Mouse (Mus musculus) neural tube, embryonic 10.5 days (tissue): ENCODE results near the gene Cyp2w1.

Experiments used
- DNase-seq: peaks from one replicate; pipeline ENCODE4 v3.0.0-alpha.2; 2017; ENCODE audit warnings: low spot score; ENCODE audit errors: extremely low spot score

Cyp2w1 gene

GRCm38 (mm10) chr5:139364911-139365571 is 12.6 kb downstream of the Cyp2w1 start:
- DNase-seq: no peak

- DNase-seq: no peak
Observed at GRCm38 (mm10) chr5:139365827-139366226, 13.4 kb downstream of the Cyp2w1 start.

DNA sequence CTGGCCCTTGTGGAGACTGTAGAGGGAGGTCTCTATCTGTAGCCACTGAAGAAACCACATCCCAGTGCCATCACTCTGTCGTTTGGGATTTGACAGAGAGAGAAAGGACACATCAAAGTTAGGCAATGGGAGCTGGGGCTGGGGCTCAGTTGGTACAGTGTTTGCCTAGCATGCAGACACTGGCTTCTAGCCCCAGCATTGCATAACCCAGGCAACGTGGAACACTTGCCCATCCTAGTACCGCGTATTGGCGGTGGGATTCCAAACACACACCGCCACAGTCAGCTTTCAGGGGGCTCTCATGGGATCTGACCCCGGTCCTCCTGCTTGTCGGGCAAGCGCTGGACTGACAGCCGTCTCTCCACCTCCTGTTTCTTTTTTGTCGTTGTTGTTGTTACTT is 14.1 kb downstream of the Cyp2w1 start:
- no peak for DNase-seq

DNA sequence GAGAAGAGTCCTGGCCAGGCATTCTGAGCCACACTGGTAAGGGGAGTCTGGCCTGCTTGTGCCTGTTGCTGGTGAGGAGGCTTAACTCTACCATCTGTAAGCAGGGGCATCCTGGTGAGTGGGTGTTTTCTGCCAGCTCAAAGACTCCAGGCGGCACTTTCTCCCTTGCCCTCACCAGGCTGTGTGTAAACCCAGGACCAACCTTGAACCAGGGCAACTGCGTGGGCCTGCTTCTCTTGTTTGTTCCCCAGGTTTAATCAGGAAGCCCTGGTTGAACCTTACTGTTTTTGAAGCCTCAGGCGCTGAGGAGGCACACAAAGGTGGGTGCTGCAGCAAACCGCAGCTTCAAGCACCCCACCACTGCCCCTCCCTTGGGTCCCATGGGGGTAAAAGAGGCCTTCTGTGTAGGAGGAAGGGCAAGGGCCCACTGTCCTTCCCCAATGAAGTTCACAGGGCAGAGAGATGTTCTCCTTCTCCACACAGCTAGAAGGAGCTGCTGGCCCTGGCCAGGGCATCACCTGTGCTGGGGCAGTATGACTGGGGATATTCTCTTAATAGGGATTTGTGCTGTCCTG is 15.6 kb downstream of the Cyp2w1 start:
- DNase-seq: no peak

DNA sequence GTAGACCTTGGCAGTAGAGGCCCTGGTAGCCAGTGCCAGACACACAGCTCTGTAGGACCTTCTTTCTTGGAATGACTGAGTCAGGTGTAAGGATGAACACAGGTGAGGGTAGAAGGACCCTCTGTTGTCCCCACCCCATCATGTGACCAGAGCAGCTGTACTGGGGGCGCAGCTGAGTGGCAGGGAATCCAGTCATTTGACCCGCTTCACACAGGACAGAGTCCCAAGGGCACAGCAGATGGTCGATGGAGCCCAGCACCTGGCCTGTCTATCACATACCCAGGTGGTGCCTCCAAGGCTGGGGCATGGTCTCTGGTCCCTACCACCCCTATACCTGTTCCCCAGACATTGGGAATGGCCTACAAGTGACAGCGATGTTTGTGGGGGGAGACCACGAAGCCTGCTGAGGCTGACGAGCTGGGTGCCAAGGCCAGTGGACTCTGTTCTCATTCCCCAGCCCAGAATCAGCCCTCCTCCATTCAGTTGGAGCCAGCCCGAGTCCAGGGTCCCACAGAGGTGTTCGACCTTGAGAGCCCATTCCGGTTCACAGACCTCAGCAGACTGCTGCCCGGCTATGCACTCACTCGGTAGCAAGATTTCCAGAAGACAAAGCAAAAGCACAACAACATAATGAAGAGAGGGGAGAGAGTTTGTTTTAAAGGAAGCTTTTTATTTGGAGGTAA is 16.4 kb downstream of the Cyp2w1 start:
- no peak for DNase-seq

- DNase-seq: no peak
Observed at GRCm38 (mm10) chr5:139370336-139370735, 17.9 kb downstream of the Cyp2w1 start.

DNA sequence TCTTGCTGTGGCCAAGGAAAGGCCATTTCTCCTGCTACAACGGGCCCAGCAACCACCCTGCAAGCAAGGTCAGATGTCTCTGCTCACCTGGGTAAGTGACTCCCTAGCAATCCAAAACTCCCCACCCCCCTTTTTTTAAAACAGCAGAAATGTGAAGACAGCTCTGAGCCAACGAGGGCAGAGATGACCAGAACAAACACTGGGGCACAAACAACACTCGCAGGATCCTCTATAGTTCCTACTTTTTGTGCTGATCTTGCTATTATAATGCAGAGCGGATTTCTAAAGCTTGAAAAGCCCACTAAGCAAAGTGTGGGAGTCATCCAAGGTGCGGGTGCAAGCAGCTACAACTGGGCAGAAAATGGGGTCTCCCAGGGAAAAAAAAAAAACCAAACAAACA is 18.7 kb downstream of the Cyp2w1 start:
- DNase-seq: no peak

DNA sequence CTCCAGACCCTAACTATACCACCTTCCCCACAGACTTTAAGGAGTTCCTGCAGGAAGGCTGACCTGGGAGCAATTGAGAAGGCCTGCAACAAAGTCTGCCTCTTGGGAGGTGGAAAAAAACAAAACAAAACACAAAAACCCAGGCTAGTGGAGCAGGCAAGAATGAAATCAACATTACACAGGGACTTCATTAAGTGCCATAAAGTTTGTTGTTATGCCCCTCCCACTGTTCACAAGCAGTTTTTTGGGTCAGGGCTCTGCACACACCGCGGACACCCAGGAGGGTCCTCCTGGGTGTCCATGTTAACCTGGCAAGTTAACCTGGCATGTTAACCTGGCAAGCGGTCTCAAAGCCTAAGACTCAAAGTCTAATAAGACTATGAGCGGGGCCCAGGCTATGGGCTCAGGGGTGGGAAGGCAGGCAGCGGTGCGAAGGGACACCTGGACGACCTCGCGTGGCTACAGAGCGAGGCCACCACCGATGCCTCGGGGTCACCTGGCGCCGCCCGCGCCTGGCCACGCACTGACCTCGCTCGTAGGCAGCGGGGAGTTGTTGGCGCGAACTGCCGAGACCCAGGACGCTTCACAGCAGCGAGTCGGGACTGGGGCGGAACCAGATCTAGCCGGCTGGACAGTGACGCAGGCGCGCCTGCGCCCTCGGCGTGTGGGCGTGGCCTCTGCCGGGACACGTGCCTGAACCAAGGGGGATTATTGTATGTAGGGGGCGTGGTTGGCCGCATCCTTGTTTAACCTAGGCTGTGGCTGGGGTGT is 19.4 kb downstream of the Cyp2w1 start:
- peak; percentile 93 for DNase-seq

GRCm38 (mm10) chr5:139373126-139373525 is 20.7 kb downstream of the Cyp2w1 start:
- DNase-seq: no peak

- DNase-seq: no peak
Observed at GRCm38 (mm10) chr5:139373889-139374444, 21.6 kb downstream of the Cyp2w1 start.

DNA sequence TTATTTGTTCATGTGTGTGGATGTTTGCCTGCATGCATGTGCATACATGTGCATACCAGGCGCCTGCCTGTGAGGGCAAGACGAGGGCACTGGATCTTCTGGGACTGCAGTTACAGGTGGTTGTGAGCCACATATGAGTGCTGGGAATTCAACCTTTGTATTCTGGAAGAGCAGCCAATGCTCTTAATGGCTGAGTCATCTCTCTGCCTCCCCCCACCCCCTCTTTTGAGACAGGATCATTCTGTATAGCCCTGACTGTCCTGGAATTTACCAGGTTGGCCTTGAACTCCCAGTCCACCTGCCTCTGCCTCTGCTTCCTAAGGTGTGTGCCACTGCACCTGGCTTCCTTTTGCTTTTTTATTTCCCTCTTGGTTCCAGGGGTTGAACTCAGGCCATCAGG is 22.4 kb downstream of the Cyp2w1 start:
- no peak for DNase-seq

DNA sequence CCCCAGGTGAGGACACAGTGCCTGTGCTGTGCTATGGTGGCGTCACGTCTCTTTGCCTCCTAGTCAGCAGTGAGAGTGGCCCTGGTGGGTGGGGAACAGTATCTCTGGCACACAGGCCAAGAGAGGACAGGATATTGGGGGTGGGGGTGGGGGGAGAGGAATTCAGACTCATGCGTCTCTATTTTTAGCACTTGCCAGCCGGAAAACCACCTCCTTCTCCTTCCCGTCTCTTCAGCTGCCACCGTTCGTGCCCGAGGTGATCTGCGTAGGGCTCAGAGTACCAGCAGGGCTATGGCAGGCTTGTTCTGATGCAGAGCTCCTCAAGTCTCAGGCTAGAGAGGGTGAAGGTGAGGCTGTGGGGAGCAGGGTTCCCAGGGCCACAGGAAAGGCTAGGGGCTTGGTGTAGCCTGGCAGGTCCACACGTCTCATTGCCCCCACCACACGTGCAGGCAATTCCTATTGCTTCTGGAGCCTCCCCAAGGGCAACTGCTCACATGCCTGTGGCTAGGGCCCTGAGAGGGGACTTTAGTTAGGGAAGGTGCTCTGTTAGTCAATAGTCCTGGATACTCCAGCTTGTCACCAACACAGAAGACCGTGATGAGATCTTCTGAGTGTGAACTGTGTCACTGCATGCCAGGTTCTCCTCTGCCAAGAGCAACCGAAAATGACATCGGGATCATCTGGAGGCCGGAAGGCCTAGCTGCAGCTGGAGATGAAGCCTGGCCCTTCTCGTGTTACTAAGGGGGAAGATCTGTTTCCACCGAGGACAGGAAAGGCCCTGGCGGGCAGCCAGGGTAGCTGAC is 25.3 kb downstream of the Cyp2w1 start, which contains the start of gene Gpr146:
Gene Gpr146 (plus strand): TSS at position 230 of the 803 bp plus-strand sequence.
- DNase-seq: no peak

DNA sequence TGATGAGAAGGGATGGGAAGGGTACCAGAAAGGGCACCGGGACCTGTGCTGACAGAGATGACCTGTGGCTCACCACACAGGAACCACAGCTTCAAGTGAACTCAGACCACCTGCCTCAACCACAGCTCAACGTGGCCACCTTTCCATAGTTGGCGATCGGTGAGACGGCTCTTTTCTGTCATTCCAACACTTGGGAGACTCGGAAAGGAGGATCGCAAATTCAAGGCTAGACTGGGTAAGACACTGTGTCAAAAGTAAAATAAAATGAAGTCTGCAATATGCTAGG is 25.8 kb downstream of the Cyp2w1 start:
- DNase-seq: no peak

- no peak for DNase-seq
Observed at GRCm38 (mm10) chr5:139378986-139379629, 26.7 kb downstream of the Cyp2w1 start.

DNA sequence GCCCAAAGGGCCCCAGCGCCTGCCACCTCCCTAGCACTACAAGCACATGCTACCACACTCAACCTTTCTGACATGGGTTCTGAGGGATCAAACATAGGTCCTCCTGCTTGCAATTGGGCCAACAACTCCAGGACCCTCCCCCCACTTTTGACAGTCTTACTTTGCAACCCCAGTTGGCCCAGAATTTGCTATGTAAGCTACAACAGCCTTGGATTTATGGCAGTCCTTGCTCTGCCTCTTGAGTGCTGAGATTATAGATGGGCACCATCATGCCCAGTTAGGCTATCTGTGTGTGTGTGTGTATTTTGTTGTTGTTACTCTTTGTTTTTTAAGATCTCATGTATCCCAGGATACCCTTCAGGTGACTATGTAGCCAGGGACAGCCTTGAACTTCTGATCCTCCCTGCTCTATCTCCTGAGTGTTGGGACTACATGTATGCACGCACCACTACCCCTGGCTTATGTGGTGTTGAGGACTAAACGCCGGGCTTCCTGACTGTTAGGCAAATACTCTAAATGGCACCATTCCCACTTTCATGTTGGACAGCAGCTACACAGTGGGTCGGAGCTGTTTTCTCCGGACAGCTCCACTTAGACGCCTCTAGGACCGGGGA is 27.5 kb downstream of the Cyp2w1 start:
- DNase-seq: no peak

GRCm38 (mm10) chr5:139380385-139381248 is 28.2 kb downstream of the Cyp2w1 start:
- peak; percentile 81 for DNase-seq

DNA sequence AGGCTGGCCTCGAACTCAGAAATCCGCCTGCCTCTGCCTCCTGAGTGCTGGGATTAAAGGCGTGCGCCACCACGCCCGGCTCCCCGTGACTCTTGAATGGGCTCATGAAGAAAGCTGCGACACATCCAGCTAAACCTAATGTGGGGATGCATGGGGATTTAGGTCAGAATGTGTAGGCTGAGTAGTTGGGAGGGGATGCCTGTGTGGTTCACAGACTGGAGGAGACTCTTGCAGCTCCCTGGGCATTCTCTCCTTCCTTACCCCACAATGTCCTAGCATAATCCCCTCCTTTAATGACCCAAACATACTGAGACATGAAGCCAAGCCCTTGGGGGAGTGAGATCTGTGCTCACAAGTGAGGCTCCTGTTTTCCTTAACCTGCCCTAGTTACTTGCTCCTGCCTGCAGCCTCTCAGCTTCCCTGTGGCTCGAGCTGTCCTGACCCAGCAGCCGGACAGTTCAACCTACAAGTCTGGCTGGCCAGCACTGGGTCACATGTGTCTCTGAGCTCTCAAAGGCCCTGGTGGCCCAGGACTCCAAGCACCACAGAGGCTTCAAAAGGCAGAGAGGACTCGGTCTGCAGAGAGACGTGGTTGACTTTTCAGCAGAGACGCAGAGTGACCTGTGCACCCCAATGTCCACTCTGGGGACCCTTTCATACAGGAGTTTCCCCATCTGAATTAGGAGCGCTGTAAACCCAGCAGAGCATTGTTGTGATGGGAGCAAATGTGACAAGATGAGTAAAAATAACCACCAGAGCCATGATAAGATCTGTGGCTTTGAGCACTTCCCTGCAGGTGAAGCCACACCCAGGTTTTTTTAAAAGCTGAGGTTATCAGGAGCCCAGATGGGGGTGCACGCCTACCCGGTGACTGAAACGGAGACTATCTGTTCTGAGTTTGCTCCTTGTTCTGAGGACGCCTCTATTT is 29.4 kb downstream of the Cyp2w1 start:
- DNase-seq: no peak

DNA sequence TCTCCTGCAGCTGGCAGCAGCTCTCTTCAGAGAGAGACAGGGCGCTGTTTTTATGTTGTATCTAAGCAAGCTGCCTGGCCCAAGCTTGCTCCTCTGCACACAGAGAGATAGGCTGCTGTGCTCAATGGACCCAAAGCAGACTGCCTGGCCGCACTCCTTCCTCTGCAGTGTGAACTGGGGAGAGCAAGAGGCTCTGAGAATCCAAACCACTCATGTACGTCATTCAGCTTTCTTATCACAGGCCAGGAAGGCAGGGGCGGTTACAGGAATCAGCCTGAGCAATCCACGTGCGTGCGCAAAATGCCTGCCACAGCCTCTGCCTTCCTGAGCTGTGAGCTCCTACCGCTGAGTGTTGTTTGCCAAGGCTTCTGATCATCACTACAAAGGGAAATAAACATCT is 30.3 kb downstream of the Cyp2w1 start:
- no peak for DNase-seq
